Mouse (Mus musculus): ENCODE results near the gene Papss2.
A peak's percentile ranks its signal among the peaks of the same experiment; 100 is the strongest.

The Papss2 gene

GRCm38 (mm10) chr19:32601033-32601770 lies 5.6 kb downstream of the Papss2 start:
- DNase-seq, result peak; percentile 58

- no peak for DNase-seq
These were observed 7.9 kb downstream of the Papss2 start for GRCm38 (mm10) chr19:32603466-32603865.

- no peak for DNase-seq
These were observed 8.5 kb downstream of the Papss2 start for GRCm38 (mm10) chr19:32604127-32604526.

GRCm38 (mm10) chr19:32604563-32605252 lies 9.1 kb downstream of the Papss2 start:
- DNase-seq, result peak; percentile 46

- peak; percentile 71 for DNase-seq
These were observed 10.7 kb downstream of the Papss2 start for GRCm38 (mm10) chr19:32606227-32606827.

GRCm38 (mm10) chr19:32607036-32607435 lies 11.4 kb downstream of the Papss2 start:
- DNase-seq, result peak; percentile 75

- no peak for DNase-seq
These were observed 15.9 kb downstream of the Papss2 start for GRCm38 (mm10) chr19:32611386-32612092.

GRCm38 (mm10) chr19:32614046-32614771 lies 18.6 kb downstream of the Papss2 start:
- DNase-seq, result peak; percentile 70

- no peak for DNase-seq
These were observed 19.1 kb downstream of the Papss2 start for GRCm38 (mm10) chr19:32614772-32615099.

- DNase-seq, result no peak
These were observed 21.1 kb downstream of the Papss2 start for GRCm38 (mm10) chr19:32616646-32617045.

- peak; percentile 83 for DNase-seq
These were observed 24.1 kb downstream of the Papss2 start for GRCm38 (mm10) chr19:32619739-32620138.

- DNase-seq, result no peak
These were observed 25.4 kb downstream of the Papss2 start for GRCm38 (mm10) chr19:32620859-32621445.

GRCm38 (mm10) chr19:32622142-32622541 lies 26.6 kb downstream of the Papss2 start:
- DNase-seq, result peak; percentile 86

GRCm38 (mm10) chr19:32626768-32627331 lies 31.3 kb downstream of the Papss2 start:
- peak; percentile 82 for DNase-seq

GRCm38 (mm10) chr19:32627631-32628030 lies 32.0 kb downstream of the Papss2 start:
- DNase-seq, result peak; percentile 86

GRCm38 (mm10) chr19:32628572-32629132 lies 33.1 kb downstream of the Papss2 start:
- peak; percentile 82 for DNase-seq

GRCm38 (mm10) chr19:32634916-32635315 lies 39.3 kb downstream of the Papss2 start:
- DNase-seq, result no peak

- peak; percentile 56 for DNase-seq
These were observed 42.0 kb downstream of the Papss2 start for GRCm38 (mm10) chr19:32637357-32638275.

- no peak for DNase-seq
These were observed 42.8 kb downstream of the Papss2 start for GRCm38 (mm10) chr19:32638276-32638903.

GRCm38 (mm10) chr19:32641535-32641934 lies 45.9 kb downstream of the Papss2 start:
- no peak for DNase-seq

Measured in kidney, adult 9 months (tissue).